Mouse (Mus musculus) monocyte, adult 5-6 weeks (primary cell): Measurements from ENCODE around the gene Bbs10. TPM values are rescaled to one million over a fixed set of nuclear protein-coding genes. Genes with fewer than 3 reads are reported as not detected.

ENCODE experiments used
- ATAC-seq: fragments of 153-309, 156-312 bp; replicated peaks from 2 replicates; pipeline ENCODE4 v1.8.0; 2017; ENCODE audit warnings: mild to moderate bottlenecking; ENCODE audit not compliant: low TSS enrichment, insufficient number of reproducible peaks, severe bottlenecking, poor library complexity, low FRiP score
- total RNA-seq: library from RNA; stranded (forward); fragments of 200-1000, 200-491, 200-594 nt; gene quantifications from 3 replicates; pipeline ENCODE4 v1.2.3, GENCODE M21; 2017

Gene Bbs10
- total RNA-seq: 1.5 to 3.3 TPM (median 2.3 TPM) in 3 replicates

DNA sequence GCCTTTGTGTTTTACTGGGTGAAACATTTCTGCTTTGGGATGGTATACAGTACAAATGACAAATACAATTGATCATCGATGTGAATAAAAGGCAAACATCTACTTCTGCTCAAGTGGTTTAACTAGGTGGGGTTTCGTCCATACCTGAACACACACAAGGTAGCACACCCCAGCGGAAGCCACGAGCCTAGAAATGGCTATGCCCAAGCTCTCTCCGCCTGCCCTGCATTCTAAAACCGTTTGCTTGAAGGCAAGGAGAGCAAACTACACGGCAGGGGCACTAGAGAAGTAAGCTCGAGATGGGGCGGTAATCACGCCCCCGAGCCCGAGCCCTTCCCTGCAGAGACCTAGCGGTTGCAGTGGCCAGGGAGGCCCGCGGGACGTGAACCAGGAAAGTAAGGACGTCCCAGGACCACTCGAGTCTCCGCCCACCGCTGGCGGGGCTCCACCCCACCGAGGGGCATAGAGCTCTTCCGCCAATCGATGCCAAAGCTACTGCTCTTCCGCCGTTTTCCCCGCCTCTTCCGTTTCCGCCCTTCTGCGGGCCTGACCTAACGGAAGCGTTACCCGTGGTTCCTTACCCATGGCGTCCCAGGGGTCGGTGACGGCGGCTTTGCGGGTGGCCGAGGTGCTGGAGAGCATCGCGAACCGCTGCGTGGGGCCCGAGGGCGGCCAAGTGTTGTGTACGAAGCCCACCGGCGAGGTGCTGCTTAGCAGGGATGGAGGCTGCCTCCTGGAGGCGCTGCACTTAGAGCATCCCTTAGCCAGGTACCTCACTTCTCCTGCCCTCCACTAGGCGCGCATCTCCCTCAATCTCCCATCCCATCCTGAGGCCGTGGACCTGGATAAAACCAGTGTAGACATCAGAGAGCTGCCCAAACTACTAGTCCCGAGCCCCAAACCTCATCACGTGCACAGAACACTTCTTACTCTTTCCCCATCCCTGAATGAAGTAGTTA is at the start of gene Bbs10:
Gene Bbs10, plus strand, starts transcription at position 540 of the 959 bp plus-strand sequence.
- peak; percentile 97 for ATAC-seq

DNA sequence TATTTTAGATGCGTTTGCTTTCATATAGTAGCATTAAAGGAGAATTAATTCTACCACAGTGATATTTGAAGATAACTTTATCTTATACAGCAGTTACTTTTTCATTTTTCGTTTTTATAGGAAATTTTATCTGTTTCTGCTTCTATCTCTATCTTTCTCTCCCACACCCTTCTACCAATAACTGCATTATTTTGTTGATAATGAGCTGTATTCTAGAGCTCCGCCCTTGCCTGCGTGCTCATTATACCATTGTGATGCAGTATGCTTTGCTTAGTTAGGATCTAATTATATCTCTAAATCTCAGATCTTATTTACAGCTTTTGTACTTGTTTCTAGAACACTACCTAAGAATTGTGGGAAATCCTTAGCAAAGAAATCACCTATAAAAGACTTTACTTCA is 48.3 kb upstream of the Bbs10 start:
- ATAC-seq: no peak

DNA sequence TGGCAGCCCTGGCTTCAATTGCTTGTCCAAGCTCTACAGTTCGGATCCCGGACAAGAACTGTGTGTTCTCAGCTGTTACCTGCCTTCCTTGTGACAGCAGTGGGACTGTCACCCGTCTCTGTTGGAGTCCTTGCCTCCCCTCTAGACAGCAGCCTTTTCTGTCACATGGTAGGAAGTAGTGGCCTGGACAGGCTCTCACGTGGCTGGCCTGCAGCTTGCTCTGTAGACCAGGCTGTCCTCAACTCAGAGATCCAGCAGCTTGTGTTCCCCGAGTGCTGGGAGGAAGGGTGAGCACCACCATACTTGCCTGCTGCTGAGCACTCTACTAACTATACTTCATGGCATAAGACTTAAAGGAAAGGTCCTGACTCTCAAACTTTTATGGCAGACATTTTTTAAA is 46.8 kb upstream of the Bbs10 start:
- no peak; the same call in 1 of the 2 replicates for ATAC-seq

DNA sequence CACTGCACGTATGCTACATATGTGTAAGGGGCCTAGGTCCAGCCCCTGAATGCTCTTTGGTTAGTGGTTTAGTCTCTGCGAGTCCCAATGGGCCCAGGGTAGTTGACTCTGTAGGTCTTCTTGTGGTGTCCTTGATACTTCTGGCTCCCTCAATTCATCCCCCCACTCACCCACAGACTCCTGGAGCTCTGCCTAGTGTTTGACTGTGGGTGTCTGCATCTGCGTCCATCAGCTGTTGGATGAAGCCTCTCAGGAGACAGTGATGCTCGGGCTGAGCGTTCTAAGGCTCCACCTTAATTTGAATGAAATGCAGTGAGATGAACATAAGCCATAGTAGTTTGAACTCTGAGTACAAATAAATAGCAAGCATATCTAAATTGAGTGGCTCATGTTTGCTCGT is 43.3 kb upstream of the Bbs10 start:
- no peak for ATAC-seq

DNA sequence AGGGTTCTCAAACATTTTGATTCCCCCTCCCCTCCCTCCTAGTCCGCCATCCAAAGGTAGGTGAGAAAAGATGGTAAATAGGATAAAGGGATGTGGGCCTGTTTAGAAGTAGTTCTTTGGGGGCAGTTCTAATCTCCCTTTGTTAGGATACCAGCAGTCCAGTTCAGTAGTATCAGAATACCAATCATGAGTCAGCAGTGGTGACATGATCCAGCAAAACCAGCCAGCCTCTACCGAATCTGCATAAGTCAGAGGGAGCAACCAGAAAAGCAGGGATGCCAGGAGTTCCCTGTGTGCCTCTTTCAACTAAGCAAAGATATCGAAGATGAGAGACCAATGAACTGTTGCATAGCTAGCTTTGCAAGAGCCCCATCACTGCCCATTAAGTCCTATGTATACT is 42.3 kb upstream of the Bbs10 start:
- ATAC-seq: no peak

DNA sequence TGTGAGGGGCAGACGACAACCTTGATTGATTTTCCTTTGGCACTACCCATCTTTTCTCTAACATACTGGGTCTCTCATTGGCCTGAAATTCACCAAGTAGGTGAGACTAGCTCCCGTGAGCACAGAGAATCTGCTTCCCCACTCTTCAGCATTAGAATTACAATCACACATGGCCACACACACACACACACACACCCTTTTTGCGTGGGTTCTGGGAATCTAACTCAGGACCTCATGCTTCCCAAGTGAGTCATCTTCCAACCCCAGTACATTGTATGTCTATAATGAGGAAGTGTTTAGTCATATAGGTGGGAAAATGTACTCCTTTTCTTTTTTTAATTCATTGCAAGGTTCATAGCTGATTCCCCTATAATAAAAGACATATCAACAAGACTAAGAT is 41.1 kb upstream of the Bbs10 start:
- ATAC-seq: no peak

DNA sequence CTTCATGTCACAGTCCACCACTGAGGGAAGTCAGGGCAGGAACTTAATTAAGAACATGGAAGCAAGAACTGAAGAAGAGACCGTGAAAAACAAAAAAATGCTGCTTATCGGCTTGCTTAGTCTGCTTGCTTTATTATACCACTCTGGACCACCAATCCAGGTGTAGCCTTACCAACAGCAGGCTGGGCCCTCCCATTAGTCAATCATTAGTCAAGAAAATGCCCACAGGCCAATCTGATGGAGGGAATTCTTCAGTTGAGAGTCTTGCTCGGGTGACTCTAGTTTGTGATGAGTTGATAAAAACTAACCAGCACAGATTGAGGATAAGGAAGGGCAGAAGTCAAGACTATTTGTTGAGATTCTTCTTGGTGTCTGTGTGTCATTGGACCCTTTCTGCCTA is 40.2 kb upstream of the Bbs10 start:
- no peak for ATAC-seq

DNA sequence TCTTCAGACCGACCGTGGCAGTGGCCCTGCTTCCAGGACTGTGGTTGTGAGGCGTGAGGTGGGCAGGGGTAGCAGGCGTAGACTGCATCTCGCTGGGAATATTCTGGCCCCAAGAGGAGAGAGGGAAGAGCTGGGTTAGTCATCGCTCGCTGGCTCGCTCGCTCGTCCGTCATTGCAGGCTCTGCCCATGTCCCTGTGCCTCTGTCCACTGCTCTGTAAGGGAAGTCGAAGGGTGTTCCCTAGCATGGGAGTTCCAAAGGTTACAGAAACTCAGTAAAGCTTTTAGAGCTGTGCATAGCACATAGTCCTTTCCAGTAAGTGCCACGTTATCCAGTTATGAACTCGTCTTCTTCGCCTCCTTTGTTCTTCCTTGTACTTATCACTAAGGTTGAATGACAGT is 26.8 kb upstream of the Bbs10 start:
- ATAC-seq: no peak

DNA sequence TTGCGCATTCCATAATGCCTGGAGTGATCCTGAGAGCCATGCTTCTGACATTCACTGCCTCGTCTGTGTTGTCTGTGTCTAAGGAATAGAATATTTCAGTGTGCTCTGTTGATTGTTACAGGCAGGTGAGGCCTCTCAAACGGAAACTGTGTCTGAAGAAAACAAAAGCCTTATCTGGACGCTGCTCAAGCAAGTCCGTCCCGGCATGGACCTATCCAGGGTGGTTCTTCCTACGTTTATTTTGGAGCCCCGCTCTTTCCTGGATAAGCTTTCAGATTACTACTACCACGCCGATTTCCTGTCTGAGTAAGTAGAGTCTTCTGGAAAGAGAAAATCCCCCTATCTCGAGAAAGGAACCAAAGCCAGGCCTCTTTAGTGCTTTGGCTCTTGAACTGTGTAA is 25.6 kb upstream of the Bbs10 start:
- no peak for ATAC-seq

DNA sequence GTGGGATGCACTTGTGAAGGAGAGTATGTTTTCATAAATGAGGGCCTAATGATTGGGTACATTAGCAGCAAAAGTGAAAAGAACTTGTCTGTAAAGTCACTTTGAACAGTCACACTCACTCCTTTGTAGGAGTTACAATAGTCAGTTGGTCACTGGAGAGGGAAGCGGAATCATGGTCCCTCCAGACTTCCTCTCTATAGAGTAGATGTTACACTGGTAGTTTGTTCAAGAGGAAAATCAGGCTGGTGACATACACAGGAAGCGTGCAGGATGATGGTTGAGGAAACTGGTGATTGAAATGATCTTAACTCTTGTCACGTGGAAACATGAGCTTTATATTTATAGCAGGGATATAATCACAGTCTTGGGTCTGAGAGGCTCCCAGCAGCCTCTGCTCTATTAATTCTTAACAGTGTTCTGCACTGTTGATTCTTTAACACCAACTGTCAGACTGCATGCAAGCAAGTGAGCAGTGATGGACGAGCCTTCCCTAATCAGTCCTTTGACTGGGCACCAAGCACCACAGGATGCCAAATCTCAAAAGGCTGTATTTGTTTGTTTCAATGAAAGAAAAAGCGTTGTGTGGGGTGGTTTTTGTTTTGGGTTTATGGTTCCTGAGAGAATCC is 24.9 kb upstream of the Bbs10 start:
- no peak for ATAC-seq

DNA sequence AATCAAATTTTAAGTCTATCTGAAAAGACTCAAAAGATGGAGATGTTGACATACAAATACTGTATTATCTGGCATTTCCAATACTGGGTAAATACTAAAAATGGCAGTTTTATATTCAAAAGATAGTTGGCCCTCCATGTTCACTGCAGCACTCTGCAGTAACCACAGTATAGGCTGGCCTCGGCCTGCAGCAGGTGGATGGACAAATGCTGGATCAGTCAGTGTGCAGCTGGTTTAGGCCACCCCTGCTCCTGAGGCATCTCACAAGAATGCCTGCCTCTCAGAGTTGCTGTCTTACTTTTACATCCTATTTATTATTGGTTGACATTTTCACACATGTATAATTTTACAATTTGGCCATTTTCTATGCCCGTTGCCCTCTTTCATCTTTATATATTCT is 22.7 kb upstream of the Bbs10 start:
- ATAC-seq: no peak

DNA sequence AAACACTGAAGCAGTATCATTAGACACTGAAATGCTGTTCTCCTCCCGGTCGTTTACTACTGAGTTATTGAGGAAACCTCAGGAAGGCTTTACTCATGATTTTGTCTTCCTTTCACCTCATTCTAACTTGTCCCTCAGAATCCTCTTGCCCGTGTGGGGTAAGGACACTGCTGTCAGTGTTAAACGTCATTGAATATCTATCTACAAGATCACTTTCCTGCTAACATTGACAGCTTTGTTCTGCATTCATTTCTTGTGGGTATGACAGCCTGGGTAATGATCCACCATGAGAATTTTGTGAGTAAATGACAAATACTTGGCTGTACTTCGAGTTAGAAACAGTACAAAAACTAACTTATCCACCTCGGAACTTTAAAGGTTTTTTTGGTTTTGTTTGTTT is 848 bp upstream of the Bbs10 start:
- no peak for ATAC-seq

DNA sequence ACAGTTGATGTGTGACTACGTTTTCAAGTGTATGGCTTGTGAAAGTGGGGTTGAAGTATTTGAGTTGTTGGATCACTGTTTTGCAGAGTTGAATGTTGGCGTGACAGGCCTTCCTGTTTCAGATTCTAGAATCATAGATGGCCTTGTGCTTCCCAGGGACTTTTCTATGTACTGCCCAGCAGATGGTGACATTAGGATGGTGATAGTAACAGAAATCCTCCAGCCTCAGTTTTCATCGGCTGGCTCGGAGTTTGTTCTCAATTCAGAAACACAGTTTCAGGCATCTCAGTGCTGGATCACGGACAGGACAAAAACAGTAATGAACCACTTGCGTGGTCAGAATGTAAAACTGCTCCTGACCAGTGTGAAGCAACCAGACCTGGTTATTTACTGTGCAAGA is 1.1 kb downstream of the Bbs10 start:
- ATAC-seq: no peak

DNA sequence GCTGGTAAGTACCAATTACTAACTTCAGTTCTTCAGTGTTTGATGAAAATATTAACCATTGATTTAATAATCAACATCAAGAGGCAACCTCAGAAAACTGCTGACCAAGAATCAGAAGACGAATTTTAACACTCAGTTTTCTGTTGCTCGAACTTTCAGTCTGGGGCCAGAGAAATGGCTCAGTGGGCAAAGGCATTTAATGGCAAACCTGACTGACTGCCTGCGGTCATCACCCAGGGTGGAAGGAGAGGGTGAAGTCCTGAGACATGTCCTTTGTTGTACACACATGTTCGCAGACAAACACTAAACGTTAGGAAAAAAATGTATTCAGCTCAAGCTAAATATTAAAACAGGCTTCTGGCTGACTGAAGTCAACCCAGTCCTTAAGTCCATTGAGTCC is 2.6 kb downstream of the Bbs10 start:
- no peak for ATAC-seq

DNA sequence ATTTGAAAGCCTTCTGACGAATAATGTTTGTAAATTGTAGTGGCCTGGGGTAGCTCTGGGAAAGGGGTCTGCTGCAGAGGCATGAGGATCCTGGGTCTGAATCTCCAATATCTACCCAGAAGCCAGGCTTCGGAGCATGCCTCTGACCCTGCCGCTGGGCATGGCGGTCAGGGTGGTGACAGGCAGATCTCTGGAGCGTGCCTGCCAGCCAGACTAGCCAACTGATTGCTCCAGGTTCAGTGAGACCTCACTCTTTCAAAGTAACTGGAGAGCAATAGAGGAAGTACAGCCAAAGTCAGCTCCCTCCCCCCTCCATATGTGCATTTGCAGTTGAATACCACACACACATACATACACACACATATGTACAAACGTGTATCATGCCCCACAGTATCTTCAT is 4.0 kb downstream of the Bbs10 start:
- ATAC-seq: no peak

DNA sequence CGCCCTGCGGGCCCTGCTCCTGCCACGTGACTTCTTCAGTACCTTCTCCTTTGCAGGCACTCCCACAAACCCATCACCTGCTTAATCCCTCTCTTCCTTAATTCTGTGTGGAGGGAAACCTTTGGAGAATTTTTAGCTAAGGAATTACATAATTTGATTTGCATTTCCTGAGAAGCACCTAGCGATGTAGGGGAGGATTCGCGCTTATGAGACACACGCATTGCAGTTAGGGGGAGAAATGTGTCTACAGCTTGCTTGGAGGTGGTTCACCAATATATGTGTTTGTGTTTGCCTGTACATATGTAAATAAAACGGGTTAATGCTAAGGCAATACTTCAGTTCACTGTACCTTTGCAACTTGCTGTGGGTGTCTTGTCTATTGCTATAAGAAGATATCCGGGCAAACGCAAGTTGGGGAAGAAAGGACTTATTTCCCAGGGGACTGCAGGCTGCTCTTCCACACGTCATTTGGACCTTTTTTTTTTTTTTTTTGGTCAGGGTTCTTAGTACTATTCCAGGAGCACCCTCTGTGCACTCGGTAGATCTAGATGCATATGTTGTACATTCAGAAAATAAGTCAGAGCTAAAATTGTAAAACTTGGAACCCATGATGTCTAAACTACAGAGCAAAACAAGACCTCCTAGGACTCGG is 10.5 kb downstream of the Bbs10 start:
- no peak for ATAC-seq

DNA sequence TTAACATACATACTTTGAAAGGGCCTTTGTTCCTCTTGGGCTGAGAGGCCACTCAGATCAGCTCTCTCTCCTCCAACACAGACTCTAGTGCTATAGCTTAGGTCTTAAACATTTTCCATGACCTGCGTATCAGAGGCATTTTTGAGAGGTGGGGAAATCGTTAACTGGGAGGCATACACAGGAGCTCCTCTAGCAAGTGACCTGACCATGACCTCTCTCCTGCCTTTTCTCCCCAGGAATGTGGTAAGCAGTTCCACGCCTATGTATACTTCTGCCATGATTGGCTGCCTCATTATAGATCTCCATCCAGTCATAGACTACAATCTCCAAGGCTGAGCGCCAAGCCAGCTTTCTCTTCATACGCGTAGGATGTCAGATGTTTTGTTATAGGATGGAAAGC is 14.8 kb downstream of the Bbs10 start:
- ATAC-seq: no peak

DNA sequence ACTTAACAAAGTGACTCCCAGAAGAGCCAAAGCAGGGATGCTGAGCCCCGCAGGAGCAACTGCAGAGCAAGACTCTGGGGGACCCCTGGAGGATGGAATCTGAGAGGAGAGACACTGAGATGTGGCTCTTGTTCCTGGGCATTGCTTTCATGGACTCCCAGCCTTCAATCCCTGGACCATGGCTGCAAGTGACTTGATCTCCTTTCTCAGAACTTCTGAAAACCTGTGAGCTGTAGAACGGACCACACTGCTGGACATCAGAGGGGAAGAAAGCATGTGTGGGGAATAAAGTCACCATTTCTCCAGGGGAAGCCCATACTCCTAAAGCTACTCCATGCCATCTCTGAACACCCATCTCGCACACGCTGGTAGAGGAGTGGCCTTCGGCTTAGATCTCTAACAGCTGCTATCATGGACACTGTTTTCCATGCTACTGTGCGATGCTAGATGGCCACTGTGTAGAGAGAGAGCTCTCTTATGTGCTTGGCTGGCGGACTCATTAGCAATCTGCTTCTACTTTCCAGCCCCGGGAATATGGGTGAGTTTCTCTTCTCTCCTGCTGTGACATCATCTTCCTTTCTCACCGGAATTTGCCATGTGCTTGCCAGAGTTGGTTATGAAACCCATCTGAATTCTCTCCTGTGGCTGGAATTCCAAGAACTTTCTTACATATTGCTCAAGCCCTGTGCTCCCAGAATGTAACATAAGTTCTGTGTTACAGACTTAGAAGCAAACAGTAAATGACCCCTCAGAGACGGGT is 16.3 kb downstream of the Bbs10 start:
- no peak for ATAC-seq

DNA sequence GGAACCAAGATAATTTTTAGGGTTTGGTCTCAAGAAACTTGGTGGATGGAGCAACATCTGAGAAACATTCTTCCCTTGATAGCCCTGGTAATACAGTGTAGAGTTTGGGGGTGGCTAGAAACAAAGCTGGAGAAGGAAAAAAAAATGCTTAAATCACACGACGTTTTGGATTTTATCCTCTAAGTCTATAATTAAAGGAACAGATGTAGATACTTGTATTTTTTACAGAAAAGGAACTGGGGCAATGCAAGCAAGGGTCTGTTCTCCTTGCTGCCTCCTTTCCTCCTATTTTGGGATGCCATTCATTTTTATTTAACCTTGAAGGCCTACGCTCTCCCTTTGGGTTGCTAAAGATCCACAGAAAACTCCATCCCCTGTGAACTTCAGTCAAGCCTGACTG is 17.5 kb downstream of the Bbs10 start:
- no peak for ATAC-seq
